ENCODE assay signal across 8 mouse cellular contexts in genomic region chrX:93069569-93070289, GRCm38 (mm10).
A peak's percentile ranks its signal among the peaks of the same experiment; 100 is the strongest.
DNase-seq lines count a peak whose midpoint lies in the region; ATAC-seq and TF ChIP-seq lines count a peak whose summit lies in the region.

No protein-coding gene starts in this region.

- no peaks in the 10 kb centered on the region for H3K27me3 ChIP-seq in kidney, adult 2 months (replicated peaks; ENCODE audit: control insufficient read depth, insufficient read depth, low read length)
- no peaks in the 10 kb centered on the region for H3K27me3 ChIP-seq in midbrain, embryonic 14.5 days (ENCODE audit: control insufficient read depth, insufficient read depth, low read length)
- H3K27me3 ChIP-seq in stomach, postnatal 0 days (ENCODE audit: control insufficient read depth, insufficient read depth, low read length), result no peaks in the 10 kb centered on the region

- H3K27ac ChIP-seq in kidney, adult 2 months (ENCODE audit: insufficient read depth, low read depth, low read length), result no peak overlapping the region
- H3K27ac ChIP-seq in midbrain, embryonic 14.5 days (replicated peaks; ENCODE audit: low read depth, low read length), result no peak overlapping the region
- no peak overlapping the region for H3K27ac ChIP-seq in stomach, postnatal 0 days (replicated peaks)

- H3K36me3 ChIP-seq in kidney, adult 2 months (ENCODE audit: control insufficient read depth, insufficient read depth, low read length), result no peaks in the 10 kb centered on the region
- no peaks in the 10 kb centered on the region for H3K36me3 ChIP-seq in midbrain, embryonic 14.5 days (ENCODE audit: control insufficient read depth, insufficient read depth, low read length)
- no peaks in the 10 kb centered on the region for H3K36me3 ChIP-seq in stomach, postnatal 0 days (ENCODE audit: control insufficient read depth, insufficient read depth, low read length)

- H3K9me3 ChIP-seq in midbrain, embryonic 14.5 days (ENCODE audit: control insufficient read depth, low read length), result no peaks in the 10 kb centered on the region
- H3K9me3 ChIP-seq in stomach, postnatal 0 days (ENCODE audit: control insufficient read depth, low read length), result no peaks in the 10 kb centered on the region

- no peak for TF ChIP-seq EP300 in stomach, postnatal 0 days (optimal IDR thresholded peaks at IDR 0.05)

- 4% methylated on average over 13 of the region's 13 CpGs for WGBS in kidney, adult 2 months
- WGBS in midbrain, embryonic 14.5 days, result 13% methylated on average over 13 of the region's 13 CpGs
- 15% methylated on average over 13 of the region's 13 CpGs for whole genome bisulfite sequencing in stomach, postnatal 0 days

- H3K4me2 ChIP-seq in midbrain, embryonic 14.5 days (ENCODE audit: low read length), result peak overlapping the region; percentile 46
- peak overlapping the region; percentile 30 for H3K4me2 ChIP-seq in stomach, postnatal 0 days (replicated peaks; ENCODE audit: low read depth)

- intact Hi-C loops in left cerebral cortex, postnatal 4 days (cut with DNase I), result loop anchor here (5.0 to 10.0 kb wide), 3 partner anchors 65 to 405 kb away; no protein-coding TSS in a partner anchor

- peak; percentile 33 for DNase-seq in urinary bladder, postnatal 14 days (ENCODE audit: low spot score)
- DNase-seq in urinary bladder, adult 2 months (ENCODE audit: low spot score), result no peak
- DNase-seq in embryo, embryonic 10 days (ENCODE audit: low spot score), result peak; percentile 85
- peak; percentile 53 for DNase-seq in kidney, adult 2 months
- DNase-seq in left cerebral cortex, postnatal 4 days, result peak; percentile 55
- DNase-seq in midbrain, embryonic 14.5 days, result peak; percentile 90
- DNase-seq in stomach, postnatal 0 days (ENCODE audit: low spot score), result peak; percentile 24

- no peak overlapping the region for H3K9ac ChIP-seq in midbrain, embryonic 14.5 days (replicated peaks; ENCODE audit: low read length)
- no peak overlapping the region for H3K9ac ChIP-seq in stomach, postnatal 0 days (ENCODE audit: low read length)

- no peak for TF ChIP-seq POLR2A in kidney, adult 2 months (IDR thresholded peaks at IDR 0.05; ENCODE audit: low read depth, low read length)

- peak; percentile 82 for ATAC-seq in granulocyte monocyte progenitor cell, adult 5-6 weeks (replicated peaks; ENCODE audit: poor library complexity, severe bottlenecking)
- peak; percentile 46; the same call in 1 of the 2 replicates for ATAC-seq in midbrain, embryonic 14.5 days (ENCODE audit: low FRiP score, low TSS enrichment)
- no peak for ATAC-seq in stomach, postnatal 0 days (ENCODE audit: low FRiP score, low TSS enrichment)

- peak; percentile 37 for TF ChIP-seq CTCF in kidney, adult 2 months (conservative IDR thresholded peaks at IDR 0.05; ENCODE audit: insufficient read depth, insufficient read length, low read depth, low read length)
- peak; percentile 80 for TF ChIP-seq CTCF in stomach, postnatal 0 days (IDR thresholded peaks at IDR 0.05; ENCODE audit: low read depth)

- H3K4me3 ChIP-seq in kidney, adult 2 months (ENCODE audit: insufficient read depth, low read depth, low read length), result no peak overlapping the region
- no peak overlapping the region for H3K4me3 ChIP-seq in midbrain, embryonic 14.5 days (replicated peaks; ENCODE audit: low read depth, low read length)
- peak overlapping the region; percentile 15; the same call in 1 of the 2 replicates for H3K4me3 ChIP-seq in stomach, postnatal 0 days (ENCODE audit: low read depth, low read length)

- H3K4me1 ChIP-seq in kidney, adult 2 months (ENCODE audit: control insufficient read depth, insufficient read depth, low read length), result no peaks in the 10 kb centered on the region
- no peaks in the 10 kb centered on the region for H3K4me1 ChIP-seq in midbrain, embryonic 14.5 days (ENCODE audit: control insufficient read depth, insufficient read depth, low read length)
- H3K4me1 ChIP-seq in stomach, postnatal 0 days (replicated peaks; ENCODE audit: control insufficient read depth, insufficient read depth), result no peaks in the 10 kb centered on the region
